Mouse (Mus musculus) 3134 (cell line): Measurements from ENCODE around the gene Pip5kl1.
A peak's percentile ranks its signal among the peaks of the same experiment; 100 is the strongest.

ENCODE experiments used
- DNase-seq: peaks from one replicate; pipeline ENCODE4 v3.0.0-alpha.2; 2011; ENCODE audit warnings: low spot score; ENCODE audit not compliant: insufficient read length; ENCODE audit errors: extremely low read depth

The Pip5kl1 gene

DNA sequence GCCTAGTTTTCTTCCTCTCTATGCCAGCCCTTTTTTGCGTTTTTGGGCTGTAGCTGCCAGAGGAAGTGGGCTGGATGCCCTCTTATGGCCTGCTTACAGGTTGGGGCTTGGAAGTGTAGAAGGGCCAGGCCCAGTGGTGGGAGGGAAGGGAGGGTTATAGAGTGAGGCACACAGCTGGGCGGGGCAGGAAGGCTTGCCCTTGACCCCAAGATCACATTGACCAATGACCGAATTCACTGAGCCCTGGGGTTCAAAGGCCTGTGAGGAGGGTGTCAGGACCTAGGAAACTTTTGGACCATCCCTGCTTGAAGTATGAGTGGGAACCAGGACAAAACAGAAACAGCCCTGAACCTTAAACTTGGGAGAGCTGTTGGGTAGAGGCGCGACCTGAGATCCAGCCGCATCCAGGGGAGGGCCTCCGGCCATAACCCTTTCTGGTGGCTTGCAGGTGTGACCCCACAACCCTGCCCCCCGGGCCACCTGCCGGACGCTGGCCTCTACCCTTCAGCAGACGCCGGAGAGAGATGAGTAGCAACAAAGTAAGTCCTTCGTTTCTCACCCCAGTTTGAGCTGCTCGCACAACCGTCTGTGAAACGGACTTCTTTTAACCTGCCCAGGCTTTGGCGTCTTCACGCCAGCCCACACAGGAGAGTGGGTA, 34.3 kb downstream of the Pip5kl1 start:
- no peak for DNase-seq

- DNase-seq: no peak
Measured at GRCm38 (mm10) chr2:32610610-32611229, 36.1 kb downstream of the Pip5kl1 start.

- no peak for DNase-seq
Measured at GRCm38 (mm10) chr2:32612274-32612673, 37.7 kb downstream of the Pip5kl1 start.

GRCm38 (mm10) chr2:32617109-32617508, 42.5 kb downstream of the Pip5kl1 start:
- no peak for DNase-seq

- DNase-seq: no peak
Measured at GRCm38 (mm10) chr2:32617601-32618000, 43.0 kb downstream of the Pip5kl1 start.

DNA sequence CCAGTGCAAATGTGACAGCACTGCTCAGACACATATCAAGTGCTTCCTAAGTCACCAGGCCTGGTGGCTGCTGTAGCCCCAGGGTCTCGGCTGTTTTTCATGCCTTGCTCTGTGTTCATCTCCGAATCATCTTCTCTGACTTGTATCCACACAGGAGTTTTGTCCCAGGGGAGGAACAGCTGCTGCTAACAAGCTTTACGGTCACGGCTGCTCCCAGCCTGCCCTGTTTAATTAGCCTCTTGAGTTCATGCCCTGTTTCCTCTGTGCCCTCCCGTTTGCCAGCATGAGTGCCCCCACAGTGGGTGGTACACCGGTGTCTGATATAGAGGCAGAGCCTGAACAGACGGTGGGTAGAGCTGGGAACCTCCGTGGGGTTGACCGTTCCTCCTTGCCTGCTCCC, 43.5 kb downstream of the Pip5kl1 start:
- DNase-seq: no peak

DNA sequence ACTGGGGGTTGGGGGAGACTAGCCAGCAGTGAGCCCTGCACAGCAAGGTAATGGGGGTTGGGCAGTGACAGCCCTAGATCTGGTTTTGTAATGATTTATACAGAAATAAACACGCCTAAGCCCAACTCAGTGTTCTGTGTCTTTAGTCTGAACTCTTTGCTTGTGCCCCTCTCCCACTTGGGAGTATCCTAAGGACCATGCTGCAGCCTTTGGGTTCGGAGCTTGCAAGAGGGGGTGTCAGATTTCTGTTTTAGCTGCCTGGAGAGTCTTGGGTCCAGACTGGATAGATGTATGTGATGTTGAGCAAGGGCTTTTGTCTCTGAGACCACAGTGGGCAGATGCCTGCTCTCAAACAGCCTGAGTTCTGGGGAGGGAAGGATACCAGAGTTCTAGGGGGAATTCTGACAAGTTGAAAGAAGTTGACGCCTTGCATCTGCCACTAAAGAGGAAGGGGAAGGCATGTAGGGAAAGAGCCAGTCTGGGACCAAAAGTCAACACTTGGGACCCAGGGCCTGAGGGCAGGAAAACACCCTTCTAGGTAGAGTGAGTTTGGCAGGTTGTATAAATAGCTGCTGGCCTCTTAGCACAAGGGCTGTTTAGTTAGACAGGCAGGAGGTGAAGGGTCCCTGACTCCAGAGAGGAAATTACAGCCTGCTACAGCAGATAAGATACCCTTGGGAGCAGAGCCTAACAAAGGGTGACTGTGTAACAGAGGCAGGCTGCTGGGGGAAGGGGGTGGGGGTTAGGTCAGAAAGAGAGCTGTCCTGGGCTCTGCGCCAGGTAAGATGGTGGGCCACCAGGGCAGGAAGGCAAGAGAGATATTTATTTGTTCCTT, 46.3 kb downstream of the Pip5kl1 start:
- no peak for DNase-seq

DNA sequence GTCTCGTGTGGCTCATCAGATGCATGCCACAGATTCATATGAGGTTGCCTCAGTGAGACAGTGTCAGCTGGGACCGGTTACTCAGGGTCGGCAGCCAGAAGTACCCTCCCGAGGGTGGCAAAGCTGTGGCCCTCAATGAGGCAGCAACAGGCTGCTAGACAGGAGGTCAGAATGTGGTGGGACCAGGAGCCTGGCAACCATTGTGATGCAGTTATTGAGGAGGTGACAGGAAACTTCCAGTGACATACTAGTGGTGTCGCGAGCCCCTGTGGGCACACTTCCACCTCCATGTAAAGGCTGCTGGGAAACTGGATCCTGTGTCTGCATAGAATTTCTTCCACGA, 46.9 kb downstream of the Pip5kl1 start, which contains the start of gene Ak1:
Gene Ak1 (plus strand): TSS at position 242 of the 343 bp plus-strand sequence.
- no peak for DNase-seq

DNA sequence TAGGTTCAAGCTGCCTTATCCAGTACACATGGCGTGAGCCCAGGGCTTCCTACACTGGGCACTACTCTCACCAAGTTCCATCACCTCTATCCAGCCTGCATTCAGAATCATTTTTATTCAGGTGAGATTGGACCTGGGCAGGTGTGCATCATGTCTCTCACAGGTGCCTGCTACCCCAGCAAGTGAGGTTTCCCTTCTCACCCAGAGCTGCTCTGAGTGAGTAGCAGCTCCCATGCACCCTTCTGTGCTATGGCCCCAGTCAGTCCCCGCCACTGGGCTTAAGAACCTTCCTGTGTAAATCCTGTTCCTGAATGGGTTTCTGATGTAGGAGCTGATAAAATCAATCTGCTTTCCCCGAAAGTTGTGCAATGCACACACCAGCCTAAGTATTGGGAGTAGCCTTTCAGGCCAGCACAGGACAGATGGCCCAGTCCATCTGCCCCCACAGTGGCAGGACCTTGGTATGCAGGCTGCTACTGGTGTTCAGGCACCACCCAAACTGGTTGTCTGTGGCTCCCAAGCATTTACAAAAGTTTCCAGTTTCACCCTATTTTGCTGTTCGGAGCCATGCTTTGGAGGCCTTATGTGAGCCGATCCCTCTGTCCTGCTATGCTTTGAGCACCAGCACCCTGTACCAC, 49.6 kb downstream of the Pip5kl1 start:
- no peak for DNase-seq

GRCm38 (mm10) chr2:32625212-32625872, 50.7 kb downstream of the Pip5kl1 start:
- peak; percentile 58 for DNase-seq

DNA sequence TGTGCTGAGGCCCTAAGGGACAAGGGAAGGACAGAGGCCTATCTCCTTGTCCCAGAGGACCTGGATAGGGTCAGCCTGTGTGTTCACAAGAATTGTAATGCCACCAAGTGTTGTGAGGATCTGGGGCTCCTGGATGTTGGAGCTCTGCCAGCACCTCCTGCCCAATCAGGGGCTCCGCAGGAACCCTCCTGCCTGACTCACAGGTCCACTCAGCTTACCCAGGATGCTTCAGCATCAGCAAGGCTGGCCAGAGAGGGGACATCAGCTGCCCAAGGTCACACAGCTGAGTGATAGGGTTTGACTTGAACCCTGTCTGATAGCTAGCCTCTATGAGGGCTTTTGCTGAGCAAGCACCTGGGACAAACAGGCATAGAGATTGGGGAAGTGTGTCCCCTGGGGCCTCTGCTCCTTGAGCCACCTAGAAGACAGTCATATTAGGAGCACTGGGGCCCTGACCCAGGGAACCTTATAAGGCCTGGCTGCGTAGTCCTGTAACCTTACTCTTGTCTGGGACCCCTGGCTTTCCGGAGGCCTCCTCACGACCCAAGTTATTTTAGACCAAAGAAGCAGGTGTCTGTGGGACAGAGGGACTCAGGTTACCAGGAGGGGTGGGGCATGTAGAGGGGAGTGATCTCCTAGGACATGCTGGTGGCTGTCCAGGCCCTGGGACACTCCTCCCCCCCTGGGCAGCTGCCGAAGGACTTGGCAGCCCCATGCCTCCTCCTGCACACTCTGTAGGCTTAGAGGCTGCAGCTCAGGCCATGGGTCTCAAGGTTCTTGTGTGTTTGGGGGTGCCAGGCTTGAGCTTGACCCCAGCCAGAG, 51.5 kb downstream of the Pip5kl1 start:
- DNase-seq: peak; percentile 53

- DNase-seq: no peak
Measured at GRCm38 (mm10) chr2:32627266-32628043, 52.9 kb downstream of the Pip5kl1 start.

DNA sequence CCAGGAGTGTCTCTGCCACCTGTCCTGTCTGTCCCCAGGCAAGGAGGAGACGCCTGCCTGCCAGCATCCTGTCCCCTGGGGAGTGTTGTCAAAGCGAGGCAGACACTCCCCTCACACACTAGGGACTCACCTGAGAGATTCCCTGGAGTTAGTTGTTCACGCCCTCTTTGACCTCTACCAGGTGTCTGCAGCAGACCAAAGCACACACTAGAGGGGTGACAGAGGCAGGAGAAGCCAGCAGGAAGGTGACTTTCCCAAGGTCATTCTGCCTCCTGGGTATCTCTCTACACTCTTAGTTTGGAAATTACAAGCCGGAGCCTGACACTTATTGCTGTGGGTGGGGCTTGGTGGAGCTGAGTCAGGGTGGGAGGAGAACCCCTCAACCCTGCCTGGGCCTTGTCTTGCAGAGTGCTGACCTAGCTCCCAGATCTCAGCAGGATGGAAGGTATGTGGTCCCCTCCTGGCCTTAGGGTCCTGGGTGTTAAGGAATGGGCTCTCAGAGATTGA, 53.5 kb downstream of the Pip5kl1 start:
- DNase-seq: no peak

- DNase-seq: peak; percentile 82
Measured at GRCm38 (mm10) chr2:32628729-32629128, 54.1 kb downstream of the Pip5kl1 start.

DNA sequence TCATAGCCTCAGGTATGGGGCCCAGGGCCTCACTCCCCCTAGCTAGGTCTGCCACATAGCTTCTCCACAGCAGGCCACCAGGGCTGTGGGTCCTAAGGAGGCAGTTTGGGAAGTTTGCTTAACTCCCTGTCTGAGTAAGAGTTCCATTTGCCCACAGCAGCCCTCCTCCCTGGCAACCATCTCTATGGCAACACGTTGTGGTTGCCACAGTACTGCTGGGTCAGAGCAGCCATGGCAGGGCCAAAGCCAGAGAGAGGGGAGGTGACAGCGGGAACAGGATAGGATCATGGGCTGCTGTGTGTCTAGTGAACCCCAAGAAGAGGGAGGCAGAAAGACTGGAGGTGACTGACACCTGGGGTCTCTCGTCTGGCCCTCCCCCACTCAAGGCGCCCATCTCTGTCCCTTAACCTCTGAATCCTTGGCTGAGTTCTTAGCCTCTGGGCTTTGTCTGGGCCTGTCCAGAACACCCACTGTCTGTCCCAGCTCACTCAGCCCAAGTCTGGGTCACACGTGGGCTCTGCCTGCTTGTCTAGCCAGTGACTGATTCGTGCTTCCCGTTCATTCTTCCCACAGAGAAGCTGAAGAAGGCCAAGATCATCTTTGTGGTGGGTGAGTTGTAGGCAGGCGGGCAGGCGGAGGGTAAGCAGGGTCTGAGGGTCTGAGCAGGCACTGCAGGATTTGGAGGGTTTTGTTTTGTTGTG, 54.8 kb downstream of the Pip5kl1 start:
- peak; percentile 84 for DNase-seq

- no peak for DNase-seq
Measured at GRCm38 (mm10) chr2:32630036-32630435, 55.4 kb downstream of the Pip5kl1 start.

- no peak for DNase-seq
Measured at GRCm38 (mm10) chr2:32631046-32631445, 56.4 kb downstream of the Pip5kl1 start.

DNA sequence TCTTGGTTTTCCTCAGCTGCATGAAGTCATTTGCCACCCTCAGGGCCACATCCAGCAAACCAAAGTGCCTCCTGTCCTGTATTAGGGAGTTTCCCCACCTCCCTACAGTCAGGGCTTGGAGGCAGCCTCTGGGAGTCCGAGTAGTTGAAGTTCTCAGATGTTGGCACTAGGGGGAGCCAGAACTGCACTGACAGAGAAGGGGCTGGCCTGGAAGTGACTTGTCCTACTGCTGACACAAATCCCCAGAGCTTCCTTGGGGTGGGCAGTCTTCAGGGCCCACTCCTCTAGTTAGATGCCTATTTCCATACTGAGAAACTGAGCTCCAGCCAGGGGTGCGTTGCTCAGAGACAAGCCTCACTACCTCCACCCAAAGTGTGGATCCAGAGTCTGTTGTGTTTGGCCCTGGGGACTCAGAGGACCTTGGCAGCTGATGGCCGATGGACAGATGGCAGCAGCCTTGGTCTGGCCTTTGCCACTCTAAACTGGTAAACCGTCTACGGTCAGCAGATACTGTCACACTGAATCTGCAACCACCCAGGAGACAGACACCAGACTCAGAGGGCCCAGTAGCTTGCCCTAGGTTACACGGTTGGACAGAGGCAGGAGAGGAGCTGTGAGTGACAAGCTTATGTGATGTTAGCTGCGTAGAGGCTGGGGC, 57.3 kb downstream of the Pip5kl1 start:
- DNase-seq: peak; percentile 62
